Mouse (Mus musculus): Measurements from ENCODE around the gene Macf1. TPM values are rescaled to one million over a fixed set of nuclear protein-coding genes. Genes with fewer than 3 reads are reported as not detected.

Gene Macf1
- total RNA-seq, 2 experiments from 2014 or later, result 224 to 229 TPM

Small RNA genes lying within 50 kb of the gene (microRNA-seq; reads per million reads assigned to microRNA genes)
- 0 reads per million in 2 experiments for gene Mir6398

Other genes starting within 250 kb of the Macf1 start
- 100 to 1,000 TPM; 457 to 469 TPM for gene Ndufs5, start 33.8 kb upstream of the Macf1 start, total RNA-seq (2021)
- 10 to 100 TPM; 24.1 to 25.3 TPM for gene Akirin1, start 66.0 kb upstream of the Macf1 start, total RNA-seq (2021)
- gene Rhbdl2, start 103.5 kb upstream of the Macf1 start, total RNA-seq (2021), result not detected
- gene 4933427I04Rik, start 175.3 kb upstream of the Macf1 start, total RNA-seq (2021), result not detected
- gene Mycbp, start 220.5 kb upstream of the Macf1 start, total RNA-seq (2021), result 10 to 100 TPM; 24.6 to 26.3 TPM
- gene Rragc, start 233.1 kb upstream of the Macf1 start, total RNA-seq (2021), result 10 to 100 TPM; 40.4 to 40.7 TPM
- not detected for gene 4930535I16Rik, start 233.7 kb upstream of the Macf1 start, total RNA-seq (2021)